Mouse (Mus musculus) cerebellum, postnatal 25 days (tissue): Measurements from ENCODE around the gene Tbx22.

Source experiments
- DNase-seq, 2 experiments: peaks; one replicate each; pipeline ENCODE4 v3.0.0; 2021; ENCODE audit warnings: mixed read lengths in 2 of 2

The Tbx22 gene

GRCm38 (mm10) chrX:107667664-107668063 is at the start of gene Tbx22:
TSS of gene Tbx22 (plus strand) at chrX:107667964.
- no peak for DNase-seq

DNA sequence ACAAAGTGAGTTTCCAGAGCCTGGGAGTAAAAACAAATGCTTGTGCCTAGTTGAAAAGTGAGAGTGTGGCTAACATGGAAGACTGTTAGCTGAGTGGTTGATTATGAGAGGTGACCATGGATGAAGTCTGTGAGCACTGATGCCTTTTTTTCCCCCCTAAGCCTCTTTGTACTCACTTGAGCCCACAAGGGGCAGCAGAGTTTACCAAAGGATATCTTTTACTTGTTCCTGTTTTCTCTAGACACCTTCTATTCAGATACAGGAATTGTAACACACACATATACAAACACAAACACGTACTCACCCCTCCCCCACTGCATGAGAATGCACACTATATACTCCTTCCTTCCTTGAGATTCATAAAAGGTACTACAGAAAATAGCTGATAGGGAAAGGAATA is 913 bp downstream of the Tbx22 start:
- DNase-seq = no peak

DNA sequence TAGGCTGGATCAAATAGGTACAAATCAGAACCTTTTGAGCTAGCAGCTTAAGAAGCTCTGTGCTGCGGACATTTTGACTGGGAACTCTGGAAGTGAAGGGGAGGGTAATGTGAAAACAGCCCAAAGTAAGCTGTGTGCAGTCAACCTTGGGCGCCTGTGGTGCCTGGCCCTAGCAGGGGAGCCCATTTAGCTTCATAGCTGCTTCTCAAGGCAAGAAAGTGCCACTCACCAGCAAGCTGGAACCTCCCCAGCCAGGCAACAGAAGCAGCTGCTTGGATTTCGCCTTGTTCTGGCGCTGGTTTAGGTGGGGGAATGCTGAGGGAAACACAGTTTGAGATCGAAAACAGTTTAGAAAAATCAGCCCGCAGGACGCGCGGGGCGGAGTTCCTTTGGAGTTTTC is 11.4 kb downstream of the Tbx22 start:
- peak in 1 of 2 experiments; percentile 1 for DNase-seq

- no peak for DNase-seq
Observed at GRCm38 (mm10) chrX:107708584-107708983, 40.8 kb downstream of the Tbx22 start.

GRCm38 (mm10) chrX:107723541-107723940 is 55.8 kb downstream of the Tbx22 start:
- DNase-seq = no peak
